Mouse (Mus musculus): ENCODE data around the gene Dcaf5.

- no peak for TF ChIP-seq CTCF (IDR thresholded peaks at IDR 0.05; ENCODE audit: insufficient read depth, low read depth, low read length)
- no peak for TF ChIP-seq POLR2A (IDR thresholded peaks at IDR 0.05; ENCODE audit: insufficient read depth, low read depth, low read length)
Observed at GRCm38 (mm10) chr12:80298714-80299113, 137.7 kb downstream of the Dcaf5 start.

All from olfactory bulb, adult 2 months (tissue).